Mouse (Mus musculus) Patski (cell line): ENCODE data around the gene Papln. TPM values are rescaled to one million over a fixed set of nuclear protein-coding genes. Genes with fewer than 3 reads are reported as not detected.

Source experiments
- ATAC-seq: fragments of 100-300 bp; one replicate; pipeline ENCODE4 v1.8.0; 2021
- CTCF ChIA-PET: fragments of 350-600 bp; sonication (Branson Sonifier 250); formaldehyde crosslinking; loops from one replicate; lab custom pipeline; 2022; ENCODE audit warnings: inconsistent platforms; lab: Charles Lee
- POLR2A ChIA-PET: fragments of 350-600 bp; sonication (Branson Sonifier 250); formaldehyde crosslinking; loops from one replicate; lab custom pipeline; 2022; ENCODE audit warnings: antibody characterized with exemption, inconsistent platforms; lab: Charles Lee
- DNase-seq: peaks from one replicate; pipeline ENCODE4 v3.0.0-alpha.2; 2011; ENCODE audit warnings: low read depth, low spot score
- H3K27me3 ChIP-seq: fragments of 371-371 bp; one replicate; pipeline ENCODE4 v1.5.1; 2021
- CTCF ChIP-seq: fragments of 100-300 bp; IDR thresholded peaks from one replicate; pipeline ENCODE4 v1.5.1; 2021
- in situ Hi-C: fragments of 300-500 bp; cut with MboI; formaldehyde crosslinking; loops from 3 replicates; pipeline ENCODE4 v1.11.1; 2018; ENCODE audit warnings: low pct_unique_long_range_greater_than_20kb, mixed read lengths
- polyA plus RNA-seq: library from polyadenylated mRNA; unstranded; gene quantifications from one replicate; pipeline ENCODE4 v1.2.3, GENCODE M21; 2021

Gene Papln
- polyA plus RNA-seq, result 2.7 TPM

DNA sequence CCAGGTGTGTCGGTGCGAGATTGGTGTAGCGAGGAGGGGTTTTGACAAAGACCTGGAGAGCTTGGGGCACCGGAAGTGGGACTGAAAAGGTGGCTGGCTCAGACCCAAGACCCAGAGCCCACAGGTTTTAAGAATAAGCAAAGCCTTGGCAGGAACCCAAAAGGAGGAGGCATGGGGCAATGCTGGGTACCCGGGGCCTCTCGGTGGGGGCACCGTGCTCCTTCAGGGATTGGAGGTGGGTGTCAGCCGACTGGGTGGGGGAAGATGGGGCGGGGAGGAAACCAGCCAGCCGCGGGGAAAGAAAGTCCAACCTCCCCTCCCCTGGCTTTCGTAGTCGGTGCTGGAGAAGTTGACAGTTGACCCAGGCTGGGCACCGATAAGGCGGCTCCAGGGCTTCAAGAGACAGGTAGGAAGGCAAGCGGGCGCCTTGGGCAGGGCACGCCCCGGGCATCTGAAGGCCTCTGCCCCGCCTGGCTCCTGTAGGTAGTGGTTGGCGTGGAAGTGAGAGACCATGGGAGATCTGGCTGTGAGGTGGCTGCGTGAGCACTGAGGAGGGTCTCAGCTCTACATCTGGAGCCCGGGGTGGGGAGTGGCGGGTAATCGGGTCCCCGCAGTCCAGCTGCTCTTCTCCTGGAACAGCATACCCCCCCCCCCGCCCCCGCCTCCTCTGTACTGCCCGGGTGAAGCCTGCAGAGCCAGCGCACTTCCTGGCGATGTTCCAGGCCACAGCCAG lies at the start of gene Papln:
Gene Papln, plus strand, starts transcription at position 324 of the 733 bp plus-strand sequence.
- in situ Hi-C loops, result loop anchor here (25.0 kb wide), 1 partner anchor 651 kb away; no protein-coding TSS in a partner anchor
- ATAC-seq (no peak), DNase-seq (no peak)
- TF ChIP-seq CTCF, result no peak
- CTCF ChIA-PET, result interaction anchor here (1.3 kb wide), 1 partner anchor 29 kb away, joined by 4 read pairs; no protein-coding TSS in a partner anchor
- POLR2A ChIA-PET, result interaction anchor here (1.0 kb wide), 1 partner anchor 79 kb away, joined by 3 read pairs; no protein-coding TSS in a partner anchor
- no peaks in the 10 kb centered on the region for H3K27me3 ChIP-seq

DNA sequence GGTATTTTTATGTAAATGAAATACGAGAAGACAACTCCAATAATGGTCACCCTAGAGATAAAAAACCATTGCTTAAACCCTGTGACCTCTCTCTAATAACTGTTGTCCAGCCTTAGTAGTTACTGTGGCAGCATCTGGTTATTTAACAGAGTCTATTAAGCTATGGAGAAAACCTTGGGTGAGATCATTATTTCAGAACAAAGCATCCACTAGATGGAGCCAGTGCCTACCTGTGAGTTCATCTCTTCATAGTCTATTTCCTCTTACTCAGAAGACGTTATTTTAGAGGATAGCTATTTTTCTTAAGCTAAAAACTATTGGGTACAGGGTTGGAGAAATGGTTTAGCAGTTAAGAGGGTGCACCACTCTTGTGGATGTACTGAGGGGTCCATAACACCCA lies 49.7 kb upstream of the Papln start:
- ATAC-seq, result no peak
- CTCF ChIA-PET, result interaction anchor here (0.6 to 2.9 kb wide), 12 partner anchors 13 to 88 kb away, joined by 3 to 13 read pairs (median 4); no protein-coding TSS in a partner anchor
- in situ Hi-C loops, result loop anchor here (5.0 to 10.0 kb wide), 2 partner anchors 54 to 221 kb away; no protein-coding TSS in a partner anchor
- peak; percentile 64 for TF ChIP-seq CTCF
- H3K27me3 ChIP-seq, result no peaks in the 10 kb centered on the region
- DNase-seq, result peak; percentile 27
- POLR2A ChIA-PET, result no interaction called here

DNA sequence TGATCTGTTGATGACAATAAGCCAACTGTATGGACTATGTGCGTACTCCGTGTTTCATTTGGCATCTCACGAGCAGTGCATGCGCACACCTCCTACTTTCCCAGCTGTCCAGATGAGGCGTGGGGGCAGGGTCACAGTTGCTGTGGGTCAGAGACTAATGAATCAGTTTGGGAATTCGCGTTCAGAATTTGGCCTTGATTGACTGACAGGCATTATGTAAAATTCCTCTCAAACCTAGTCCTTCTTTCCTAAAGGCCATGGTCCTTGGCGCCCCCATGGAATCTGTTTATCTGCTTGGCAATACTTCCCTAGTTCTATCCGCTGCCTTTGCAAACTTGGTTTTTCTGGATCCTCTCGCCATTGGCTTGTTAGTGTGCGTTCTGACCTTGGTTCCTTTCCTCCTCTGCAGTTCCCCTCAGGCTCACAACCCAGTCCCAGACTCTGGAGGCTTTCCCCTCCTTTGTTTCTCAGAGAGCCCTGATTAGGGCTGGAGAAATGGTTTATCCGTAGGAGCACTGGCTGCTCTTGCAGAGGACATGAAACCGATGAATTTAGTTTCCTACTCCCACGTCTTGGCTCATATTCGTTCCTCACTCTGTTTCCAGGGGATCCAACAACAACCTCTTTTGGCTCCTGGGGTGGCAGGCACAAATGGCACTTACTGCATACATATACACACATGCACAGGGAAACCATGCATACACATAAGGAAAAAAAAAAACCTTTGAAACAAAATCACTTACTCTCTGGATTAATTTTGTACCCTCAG lies 46.8 kb upstream of the Papln start:
- ATAC-seq (no peak), DNase-seq (no peak)
- ChIA-PET POLR2A (no interaction called here), CTCF (no interaction called here)
- TF ChIP-seq CTCF, result no peak
- H3K27me3 ChIP-seq, result no peaks in the 10 kb centered on the region
- in situ Hi-C loops, result loop anchor here (10.0 kb wide), 1 partner anchor 218 kb away; no protein-coding TSS in a partner anchor

DNA sequence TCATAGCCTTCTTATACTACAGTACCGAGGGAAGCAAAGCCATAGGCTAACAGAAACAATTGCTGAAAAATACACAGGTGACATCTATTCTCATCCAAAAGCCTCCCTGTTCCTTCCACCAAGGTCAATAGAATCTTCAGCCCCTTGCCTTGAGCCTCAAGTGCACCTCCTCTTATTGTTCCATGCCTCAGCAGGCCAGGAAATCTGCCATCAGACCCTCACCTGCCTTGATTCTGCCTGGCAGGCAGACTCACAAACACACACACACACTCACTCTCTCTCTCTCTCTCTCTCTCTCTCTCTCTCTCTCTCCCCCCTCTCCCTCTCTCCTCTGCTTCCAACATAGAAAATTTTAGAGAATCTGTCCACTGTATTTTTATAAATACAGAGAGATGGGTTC lies 44.0 kb upstream of the Papln start:
- POLR2A ChIA-PET, result no interaction called here
- CTCF ChIA-PET, result no interaction called here
- ATAC-seq (no peak), DNase-seq (no peak)
- no peak for TF ChIP-seq CTCF
- H3K27me3 ChIP-seq, result no peaks in the 10 kb centered on the region
- in situ Hi-C loops, result loop anchor here (10.0 kb wide), 1 partner anchor 215 kb away; no protein-coding TSS in a partner anchor

DNA sequence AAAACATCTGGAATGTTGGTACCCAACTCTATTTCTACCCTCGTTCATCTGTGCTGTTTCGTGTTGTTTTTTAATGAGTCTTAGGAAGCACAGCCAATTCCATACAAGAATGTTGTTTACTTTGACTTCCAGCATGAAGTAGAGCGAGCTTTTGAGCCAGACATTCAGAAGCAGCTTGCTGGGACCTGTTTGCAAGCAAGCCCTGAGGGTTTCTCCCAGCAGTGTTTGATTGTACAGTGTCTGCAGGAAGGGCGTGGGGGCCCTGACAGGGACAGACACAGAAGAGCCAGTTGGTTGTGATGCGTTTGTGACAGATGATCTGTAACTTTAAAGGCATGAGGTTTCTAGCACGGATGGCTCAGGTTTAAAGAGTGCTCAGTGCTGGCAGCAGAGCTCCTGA lies 42.2 kb upstream of the Papln start:
- POLR2A ChIA-PET, result no interaction called here
- H3K27me3 ChIP-seq, result no peaks in the 10 kb centered on the region
- DNase-seq (no peak), ATAC-seq (no peak)
- in situ Hi-C loops, result no loop called here
- CTCF ChIA-PET, result no interaction called here
- no peak for TF ChIP-seq CTCF

DNA sequence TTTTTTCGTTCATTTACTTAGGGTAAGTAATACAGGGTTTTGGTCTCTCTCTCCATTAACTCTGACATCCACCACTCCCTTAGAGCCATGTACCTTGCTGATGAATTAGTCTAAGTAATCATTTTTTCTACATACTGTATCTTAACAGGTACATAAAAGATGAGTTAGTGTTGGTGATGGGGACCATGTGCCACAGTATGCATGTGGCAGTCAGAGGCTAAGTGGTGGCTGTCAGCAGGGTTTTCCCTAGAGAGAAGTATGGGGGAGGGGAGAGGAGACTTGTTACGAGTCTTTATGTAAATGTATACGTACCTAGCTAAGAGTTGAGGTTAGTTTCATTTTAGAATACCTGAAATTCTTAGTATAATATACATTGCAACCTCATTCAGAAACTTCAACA lies 40.4 kb upstream of the Papln start:
- H3K27me3 ChIP-seq, result no peaks in the 10 kb centered on the region
- no peak for TF ChIP-seq CTCF
- ChIA-PET CTCF (no interaction called here), POLR2A (no interaction called here)
- in situ Hi-C loops, result no loop called here
- no peak for ATAC-seq
- DNase-seq, result no peak

DNA sequence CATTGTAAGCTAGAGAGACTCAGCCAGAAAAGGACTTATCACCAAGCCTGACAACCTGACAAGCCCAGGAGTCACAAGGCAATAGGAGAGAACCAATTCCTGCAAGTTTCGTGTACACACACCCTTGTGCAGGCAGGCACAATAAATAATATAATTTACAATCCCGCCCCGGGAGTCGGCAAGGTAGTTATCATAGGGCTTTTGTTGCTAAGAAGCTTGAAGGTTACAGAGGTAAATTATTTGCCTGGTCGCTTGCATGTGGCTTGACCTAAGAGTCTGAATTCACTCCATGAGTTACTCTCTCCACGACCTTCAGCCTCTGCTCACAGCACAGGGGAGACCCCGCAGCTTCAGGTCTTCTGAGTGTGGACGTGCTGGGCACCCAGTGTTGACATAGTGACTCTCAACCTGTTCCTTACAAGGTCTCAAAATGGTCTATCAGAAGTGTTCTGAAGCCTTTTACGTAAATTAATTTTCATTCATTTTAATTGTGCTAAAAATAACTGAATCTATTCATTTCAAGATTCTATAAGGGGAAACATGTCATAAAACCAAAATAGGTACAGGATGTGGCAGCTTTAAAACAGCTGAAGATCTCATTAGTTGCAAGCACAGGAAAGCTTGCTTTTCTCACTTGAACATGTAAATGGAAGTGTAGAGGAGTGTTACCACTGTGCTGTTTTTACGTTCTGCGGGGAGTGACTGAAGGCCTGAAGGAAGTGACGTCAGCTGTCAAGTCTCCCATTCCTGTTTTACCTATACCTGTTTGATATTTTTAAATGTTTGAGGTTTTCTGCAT lies 36.7 kb upstream of the Papln start:
- in situ Hi-C loops, result no loop called here
- DNase-seq, result no peak
- CTCF ChIA-PET, result interaction anchor here (1.7 kb wide), 1 partner anchor 13 kb away, joined by 8 read pairs; no protein-coding TSS in a partner anchor
- no peak for ATAC-seq
- H3K27me3 ChIP-seq, result no peaks in the 10 kb centered on the region
- POLR2A ChIA-PET, result no interaction called here
- TF ChIP-seq CTCF, result no peak

DNA sequence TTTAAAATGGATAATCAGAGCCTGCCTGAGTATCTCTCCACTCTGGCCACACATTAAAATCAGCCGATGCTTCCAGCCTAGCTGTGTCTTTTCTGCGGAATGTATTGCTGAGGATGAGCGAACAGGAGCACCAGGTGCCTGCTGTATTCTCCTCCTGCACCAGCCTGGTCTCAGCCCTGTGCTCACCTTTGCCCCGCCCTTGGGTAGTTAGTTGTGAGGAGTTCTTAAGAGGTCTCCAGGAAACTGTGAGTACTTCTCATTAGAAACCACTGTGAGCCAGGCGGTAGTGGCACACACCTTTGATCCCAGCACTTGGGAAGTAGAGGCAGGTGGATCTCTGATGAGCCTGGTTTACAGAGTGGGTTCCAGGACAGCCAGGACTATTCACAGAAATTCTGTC lies 31.2 kb upstream of the Papln start:
- no peaks in the 10 kb centered on the region for H3K27me3 ChIP-seq
- TF ChIP-seq CTCF, result no peak
- no peak for DNase-seq
- ATAC-seq, result no peak
- CTCF ChIA-PET, result no interaction called here
- POLR2A ChIA-PET, result no interaction called here
- in situ Hi-C loops, result no loop called here

DNA sequence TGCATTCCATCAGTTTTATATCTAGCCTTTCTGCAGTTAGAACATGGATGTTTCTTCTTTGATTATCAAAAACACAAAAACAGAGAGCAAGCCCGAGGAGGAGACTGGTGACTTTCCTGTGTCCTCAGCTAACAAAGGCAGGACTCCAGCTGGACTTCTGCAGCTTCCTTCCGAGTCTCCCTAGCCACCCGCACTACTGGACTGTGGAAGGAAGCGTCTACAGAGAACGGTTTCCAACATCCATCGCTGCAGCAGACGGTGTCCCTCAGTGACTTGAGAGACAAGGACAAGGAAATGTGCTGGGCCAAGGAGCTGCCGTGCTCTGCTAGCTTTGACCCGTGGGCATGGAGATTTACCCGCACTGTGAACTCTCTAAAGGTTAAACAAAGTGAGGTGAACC lies 29.4 kb upstream of the Papln start:
- no peaks in the 10 kb centered on the region for H3K27me3 ChIP-seq
- ChIA-PET POLR2A (no interaction called here), CTCF (interaction anchor here (1.1 to 1.6 kb wide), 2 partner anchors 16 to 20 kb away, joined by 3 read pairs; no protein-coding TSS in a partner anchor)
- ATAC-seq, result no peak
- in situ Hi-C loops, result no loop called here
- DNase-seq, result no peak
- TF ChIP-seq CTCF, result no peak

DNA sequence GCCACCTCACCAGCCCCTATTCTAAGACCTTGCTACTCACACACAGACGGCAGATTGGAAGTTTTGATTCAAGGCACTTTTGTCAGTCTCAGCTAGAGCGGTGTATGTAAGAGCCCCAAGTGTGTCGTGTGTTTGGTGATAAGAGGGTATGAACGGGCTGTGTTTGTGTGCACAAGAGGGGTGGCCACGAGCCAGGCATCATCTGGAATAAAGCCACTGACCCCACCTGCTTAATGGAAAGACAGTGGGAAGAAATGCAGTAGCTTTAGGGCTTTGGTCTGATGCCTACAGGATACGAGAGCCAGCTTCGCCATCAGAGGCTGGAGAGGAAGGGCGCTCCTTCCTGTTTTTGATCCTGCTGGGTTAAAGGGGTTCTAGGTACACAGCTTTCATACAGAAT lies 27.2 kb upstream of the Papln start:
- H3K27me3 ChIP-seq, result no peaks in the 10 kb centered on the region
- in situ Hi-C loops, result no loop called here
- DNase-seq (no peak), ATAC-seq (no peak)
- ChIA-PET POLR2A (no interaction called here), CTCF (no interaction called here)
- no peak for TF ChIP-seq CTCF
